In genomic region chr3:89159616-89160344, GRCm38 (mm10) we compare ENCODE assay signal across 8 mouse cellular contexts. TPM values are rescaled to one million over a fixed set of nuclear protein-coding genes. Genes with fewer than 3 reads are reported as not detected.
DNase-seq lines count a peak whose midpoint lies in the region; ATAC-seq and TF ChIP-seq lines count a peak whose summit lies in the region.

Gene Hcn3, minus strand, starts transcription at chr3:89160196.

- H3K27ac ChIP-seq in hindbrain, embryonic 13.5 days = peak within 1 kb of the TSS; percentile 75
- H3K27ac ChIP-seq in limb, embryonic 10.5 days = 0 out of 2 replicates have a peak within 1 kb of the TSS, but pooled peaks have one; percentile 47
- H3K27ac ChIP-seq in midbrain, embryonic 11.5 days (ENCODE audit: low read depth, low read length) = no peak within 1 kb of the TSS
- no peak within 1 kb of the TSS for H3K27ac ChIP-seq in spleen, adult 2 months (ENCODE audit: insufficient read depth, low read length)

- peak within 1 kb of the TSS; percentile 64 for H3K4me3 ChIP-seq in erythroblast, embryonic 14.5 days (replicated peaks)
- H3K4me3 ChIP-seq in hindbrain, embryonic 13.5 days = peak within 1 kb of the TSS; percentile 82
- peak within 1 kb of the TSS; percentile 67 for H3K4me3 ChIP-seq in limb, embryonic 10.5 days
- peak within 1 kb of the TSS; percentile 72 for H3K4me3 ChIP-seq in midbrain, embryonic 11.5 days (ENCODE audit: low read depth, low read length)
- peak within 1 kb of the TSS; percentile 61 for H3K4me3 ChIP-seq in spleen, adult 2 months (ENCODE audit: extremely low read depth, insufficient read depth, insufficient read length)

- H3K36me3 ChIP-seq in erythroblast, embryonic 14.5 days (ENCODE audit: control insufficient read depth) = no peaks in the 10 kb centered on the region
- H3K36me3 ChIP-seq in hindbrain, embryonic 13.5 days = no peaks in the 10 kb centered on the region
- peaks cover 3% of the 10 kb centered on the region; the same call in 1 of the 2 replicates for H3K36me3 ChIP-seq in limb, embryonic 10.5 days
- H3K36me3 ChIP-seq in midbrain, embryonic 11.5 days (ENCODE audit: control insufficient read depth, insufficient read depth, low read length) = no peaks in the 10 kb centered on the region
- H3K36me3 ChIP-seq in spleen, adult 2 months (ENCODE audit: control insufficient read depth, insufficient read depth, low read length) = no peaks in the 10 kb centered on the region

- peaks cover 45% of the 10 kb centered on the region for H3K27me3 ChIP-seq in erythroblast, embryonic 14.5 days (ENCODE audit: control insufficient read depth)
- no peaks in the 10 kb centered on the region for H3K27me3 ChIP-seq in hindbrain, embryonic 13.5 days
- H3K27me3 ChIP-seq in limb, embryonic 10.5 days (ENCODE audit: low read depth, poor library complexity, severe bottlenecking) = peaks cover 35% of the 10 kb centered on the region
- no peaks in the 10 kb centered on the region for H3K27me3 ChIP-seq in midbrain, embryonic 11.5 days (ENCODE audit: control insufficient read depth, insufficient read depth, low read length)
- H3K27me3 ChIP-seq in spleen, adult 2 months (ENCODE audit: control insufficient read depth, insufficient read depth, low read length) = peaks cover 7% of the 10 kb centered on the region

- no peaks in the 10 kb centered on the region for H3K9me3 ChIP-seq in erythroblast, embryonic 14.5 days (ENCODE audit: control insufficient read depth, low read length)
- no peaks in the 10 kb centered on the region for H3K9me3 ChIP-seq in hindbrain, embryonic 13.5 days
- no peaks in the 10 kb centered on the region for H3K9me3 ChIP-seq in limb, embryonic 10.5 days (replicated peaks)
- H3K9me3 ChIP-seq in midbrain, embryonic 11.5 days (ENCODE audit: control insufficient read depth, low read length) = no peaks in the 10 kb centered on the region

- H3K4me2 ChIP-seq in hindbrain, embryonic 13.5 days = peak within 1 kb of the TSS; percentile 89
- peak within 1 kb of the TSS; percentile 98 for H3K4me2 ChIP-seq in midbrain, embryonic 11.5 days

- no peak for TF ChIP-seq POLR2A in spleen, adult 2 months (IDR thresholded peaks at IDR 0.05; ENCODE audit: low read depth, low read length)

- DNase-seq in gastrocnemius, postnatal 10 days = peak; percentile 74
- no peak for DNase-seq in gastrocnemius, adult 18-20 months (ENCODE audit: low spot score)
- peak; percentile 40 to 45 for DNase-seq in adrenal gland, postnatal 4 days (ENCODE audit: low spot score in 2 of 2)
- peak; percentile 84 for DNase-seq in limb, embryonic 10.5 days (ENCODE audit: low spot score)
- peak; percentile 96 for DNase-seq in midbrain, embryonic 11.5 days (ENCODE audit: low spot score, missing footprints)
- peak; percentile 52 to 63 for DNase-seq in spleen, adult 2 months (ENCODE audit: low read depth in 1 of 2, low spot score in 2 of 2)

- H3K4me1 ChIP-seq in erythroblast, embryonic 14.5 days (ENCODE audit: control insufficient read depth) = peaks cover 30% of the 10 kb centered on the region
- peaks cover 41% of the 10 kb centered on the region for H3K4me1 ChIP-seq in hindbrain, embryonic 13.5 days (replicated peaks)
- H3K4me1 ChIP-seq in limb, embryonic 10.5 days = peaks cover 21% of the 10 kb centered on the region
- peaks cover 7% of the 10 kb centered on the region; the same call in 1 of the 2 replicates for H3K4me1 ChIP-seq in midbrain, embryonic 11.5 days (ENCODE audit: control insufficient read depth, insufficient read depth, low read length)
- H3K4me1 ChIP-seq in spleen, adult 2 months (ENCODE audit: control insufficient read depth, insufficient read depth, insufficient read length) = peaks cover 5% of the 10 kb centered on the region

- peak; percentile 82 for ATAC-seq in hindbrain, embryonic 13.5 days (ENCODE audit: low FRiP score)
- peak; percentile 81 for ATAC-seq in midbrain, embryonic 11.5 days (ENCODE audit: low FRiP score)

- WGBS in hindbrain, embryonic 13.5 days = under 1% methylated on average over 64 of the region's 66 CpGs
- WGBS in limb, embryonic 10.5 days = under 1% methylated on average over 66 of the region's 66 CpGs
- WGBS in midbrain, embryonic 11.5 days = 1% methylated on average over 58 of the region's 66 CpGs
- 1% methylated on average over 49 of the region's 66 CpGs for WGBS in spleen, adult 2 months

- peak; percentile 50; the same call in 1 of the 2 replicates for TF ChIP-seq CTCF in spleen, adult 2 months (IDR thresholded peaks at IDR 0.05; ENCODE audit: extremely low read depth, insufficient read depth, insufficient read length, insufficient replicate concordance)

- peak within 1 kb of the TSS; percentile 91 for H3K9ac ChIP-seq in hindbrain, embryonic 13.5 days
- H3K9ac ChIP-seq in midbrain, embryonic 11.5 days (ENCODE audit: low read length) = peak within 1 kb of the TSS; percentile 71

RNA-seq across cellular contexts. Expression of gene Hcn3, which starts in this region (rescaled TPM):
- total RNA-seq in gastrocnemius, postnatal 10 days (2021) = 1 to 10 TPM in 1 of 2 experiments, under 1 TPM in 1; 0.12 to 1.1 TPM
- under 1 TPM; 0.14 to 0.26 TPM for total RNA-seq in gastrocnemius, adult 18-20 months (2021)
- total RNA-seq in adrenal gland, postnatal 4 days (2021) = 10 to 100 TPM; 15.0 to 17.8 TPM
- 0.02 TPM in 2 replicates for polyA plus RNA-seq in erythroblast, embryonic 14.5 days (2012)
- 33.5 and 35.1 TPM in 2 replicates for polyA plus RNA-seq in hindbrain, embryonic 13.5 days (2015; fragmentation: Nextera tagmentation; extraction: Ambion mirVana)
- polyA plus RNA-seq in limb, embryonic 10.5 days (2016; fragmentation: Nextera tagmentation; extraction: Ambion mirVana) = 1.3 and 1.6 TPM in 2 replicates
- polyA plus RNA-seq in midbrain, embryonic 11.5 days (2014; fragmentation: Nextera tagmentation; extraction: Ambion mirVana) = 4.5 and 4.7 TPM in 2 replicates
- 2.7 and 3.3 TPM in 2 replicates for polyA plus RNA-seq in spleen, adult 2 months (2012; rRNA removed)

Comparison
In these comparisons a context has a peak if more than half of its experiments do, and no peak if none do; other contexts are left out.
1. RNA of gene Hcn3 (total RNA-seq): 15.0 to 17.8 TPM in adrenal gland, postnatal 4 days; 0.12 to 1.1 TPM in gastrocnemius, postnatal 10 days and 0.14 to 0.26 TPM in gastrocnemius, adult 18-20 months; every median in the first group is over 4 times any median in the second.
2. H3K27ac ChIP-seq: peak in hindbrain, embryonic 13.5 days (single experiment) and limb, embryonic 10.5 days (single experiment); none in midbrain, embryonic 11.5 days (single experiment) and spleen, adult 2 months (single experiment).
3. Peak in every context shown above with its lines, with median percentiles within 50 percentile points of each other: H3K4me3 ChIP-seq.